Mouse (Mus musculus): ENCODE data around the gene Peli1. TPM values are rescaled to one million over a fixed set of nuclear protein-coding genes. Genes with fewer than 3 reads are reported as not detected.

Gene Peli1
- polyA plus RNA-seq, 1 experiment = 113 TPM

DNA sequence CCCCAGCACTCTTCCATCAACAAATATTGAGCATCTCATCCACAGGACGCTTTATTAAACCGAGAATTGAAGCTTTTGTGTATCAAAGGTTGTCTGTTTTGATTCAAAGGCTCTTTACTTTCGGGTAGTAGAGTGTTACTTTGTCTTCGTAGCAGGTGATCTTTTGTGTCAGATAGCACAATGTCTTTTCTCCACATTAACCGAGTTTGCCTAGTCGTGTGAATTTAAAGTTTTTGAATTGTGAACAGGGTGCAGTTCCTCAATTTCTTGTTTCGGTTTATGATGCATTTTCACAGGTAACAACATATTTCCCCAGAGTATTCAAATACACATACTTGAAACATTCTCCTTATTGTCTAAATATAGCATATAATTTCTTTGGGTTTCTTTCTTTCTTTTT lies 1.5 kb downstream of the Peli1 start:
- H3K27ac ChIP-seq (ENCODE audit: insufficient read depth, low read depth, low read length) = peak overlapping the region; percentile 2; the same call in 1 of the 2 replicates
- H3K4me3 ChIP-seq (ENCODE audit: low read depth, low read length) = no peak overlapping the region
- 8% methylated on average over 7 of the region's 7 CpGs for WGBS
- no peaks in the 10 kb centered on the region for H3K27me3 ChIP-seq (ENCODE audit: control insufficient read depth, insufficient read depth, low read length)
- TF ChIP-seq POLR2A (IDR thresholded peaks at IDR 0.05; ENCODE audit: low read depth, low read length) (no peak), CTCF (IDR thresholded peaks at IDR 0.05; ENCODE audit: extremely low read depth, insufficient read length, insufficient replicate concordance, low read depth, low read length) (no peak)
- no peaks in the 10 kb centered on the region for H3K36me3 ChIP-seq (ENCODE audit: control insufficient read depth, insufficient read depth, low read length)
- peaks cover 7% of the 10 kb centered on the region for H3K4me1 ChIP-seq (ENCODE audit: control insufficient read depth, insufficient read depth, insufficient read length, low read length)

DNA sequence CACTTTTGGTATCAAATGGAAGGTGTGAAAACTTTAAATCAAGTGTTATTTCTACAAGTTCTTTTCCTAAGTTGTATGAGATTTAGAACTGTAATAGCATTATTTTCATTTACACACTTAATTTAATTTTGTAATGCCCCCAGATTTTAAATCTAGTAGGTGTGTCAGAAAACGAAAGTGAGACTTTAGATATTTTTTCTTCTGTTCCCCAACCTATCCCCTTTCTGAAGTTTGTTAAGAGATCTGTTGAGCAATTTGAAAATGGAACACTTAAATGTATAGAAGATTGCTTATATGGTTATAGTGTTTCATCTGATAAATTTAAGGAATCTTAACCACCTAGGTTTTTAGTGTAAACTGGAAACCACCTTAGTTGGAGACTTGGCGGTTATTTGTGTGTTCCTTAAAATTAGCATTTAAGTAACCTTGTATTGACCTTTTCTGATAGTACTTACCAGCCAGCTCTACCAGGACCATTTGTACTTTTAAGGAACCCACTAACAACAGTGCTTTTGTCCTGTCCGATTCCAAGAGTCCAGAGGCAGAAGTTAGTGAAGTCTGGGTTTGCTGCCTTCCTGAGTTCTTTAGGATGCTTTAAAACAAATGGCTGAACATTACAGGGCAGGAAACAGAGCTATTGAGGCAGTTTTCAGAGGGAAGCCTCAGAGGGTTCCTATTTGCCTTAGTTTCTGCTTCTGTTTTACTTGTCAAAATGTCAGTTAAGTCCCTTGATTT lies 2.2 kb downstream of the Peli1 start:
- Histone ChIP-seq H3K4me3 (ENCODE audit: low read depth, low read length) (no peak overlapping the region), H3K36me3 (ENCODE audit: control insufficient read depth, insufficient read depth, low read length) (no peaks in the 10 kb centered on the region), H3K4me1 (ENCODE audit: control insufficient read depth, insufficient read depth, insufficient read length, low read length) (peaks cover 11% of the 10 kb centered on the region), H3K27ac (ENCODE audit: insufficient read depth, low read depth, low read length) (no peak overlapping the region), H3K27me3 (ENCODE audit: control insufficient read depth, insufficient read depth, low read length) (no peaks in the 10 kb centered on the region)
- whole genome bisulfite sequencing = 23% methylated on average over 3 of the region's 3 CpGs
- TF ChIP-seq CTCF (IDR thresholded peaks at IDR 0.05; ENCODE audit: extremely low read depth, insufficient read length, insufficient replicate concordance, low read depth, low read length) = no peak
- TF ChIP-seq POLR2A (IDR thresholded peaks at IDR 0.05; ENCODE audit: low read depth, low read length) = no peak

DNA sequence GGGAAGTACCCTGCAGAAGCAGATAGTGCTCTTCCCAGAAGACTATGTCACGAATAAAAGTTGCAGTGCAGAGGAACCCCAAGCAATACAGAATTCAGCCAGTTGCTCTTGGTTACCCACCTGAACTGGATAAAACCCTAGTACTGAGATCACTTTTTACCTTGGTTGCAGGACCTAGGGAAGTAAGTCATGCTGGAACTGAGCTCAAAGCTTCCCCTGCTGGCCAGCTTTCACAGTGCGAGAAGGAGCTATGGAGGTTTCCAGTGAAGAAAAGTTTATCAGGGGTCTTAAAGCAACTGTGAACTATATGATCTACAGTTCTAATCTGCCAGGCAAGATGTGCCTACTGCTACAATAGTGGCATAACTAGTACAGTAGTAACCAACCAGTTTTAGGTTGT lies 5.5 kb downstream of the Peli1 start:
- no peaks in the 10 kb centered on the region for H3K36me3 ChIP-seq (ENCODE audit: control insufficient read depth, insufficient read depth, low read length)
- no peak overlapping the region for H3K27ac ChIP-seq (ENCODE audit: insufficient read depth, low read depth, low read length)
- TF ChIP-seq CTCF (IDR thresholded peaks at IDR 0.05; ENCODE audit: extremely low read depth, insufficient read length, insufficient replicate concordance, low read depth, low read length) (no peak), POLR2A (IDR thresholded peaks at IDR 0.05; ENCODE audit: low read depth, low read length) (no peak)
- H3K4me1 ChIP-seq (ENCODE audit: control insufficient read depth, insufficient read depth, insufficient read length, low read length) = peaks cover 11% of the 10 kb centered on the region
- no peaks in the 10 kb centered on the region for H3K27me3 ChIP-seq (ENCODE audit: control insufficient read depth, insufficient read depth, low read length)
- no peak overlapping the region for H3K4me3 ChIP-seq (ENCODE audit: low read depth, low read length)
- WGBS = 85% methylated on average over 2 of the region's 2 CpGs

DNA sequence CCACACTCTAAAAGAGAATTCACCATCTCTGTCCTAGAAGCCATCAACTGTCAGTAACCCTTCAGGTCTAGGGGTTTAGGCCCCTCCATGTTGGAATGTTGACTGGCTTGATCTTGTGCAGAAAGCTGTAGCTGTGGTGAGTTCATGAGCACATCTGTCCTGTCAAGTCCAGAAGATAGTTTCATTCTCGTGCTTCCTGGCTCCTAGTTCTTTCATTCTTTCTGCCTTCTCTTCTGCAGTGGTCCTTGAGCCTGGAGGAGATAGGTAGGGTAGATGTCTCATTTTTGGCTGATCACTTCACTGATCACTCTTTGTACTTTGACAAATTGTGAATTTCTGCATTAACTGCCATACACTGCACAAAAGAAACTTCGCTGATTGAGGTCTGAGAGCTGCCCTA lies 7.4 kb downstream of the Peli1 start:
- H3K4me3 ChIP-seq (ENCODE audit: low read depth, low read length) = no peak overlapping the region
- 58% methylated on average over 2 of the region's 2 CpGs for WGBS
- no peaks in the 10 kb centered on the region for H3K36me3 ChIP-seq (ENCODE audit: control insufficient read depth, insufficient read depth, low read length)
- no peaks in the 10 kb centered on the region for H3K27me3 ChIP-seq (ENCODE audit: control insufficient read depth, insufficient read depth, low read length)
- H3K27ac ChIP-seq (ENCODE audit: insufficient read depth, low read depth, low read length) = no peak overlapping the region
- H3K4me1 ChIP-seq (ENCODE audit: control insufficient read depth, insufficient read depth, insufficient read length, low read length) = peaks cover 11% of the 10 kb centered on the region
- no peak for TF ChIP-seq CTCF (IDR thresholded peaks at IDR 0.05; ENCODE audit: extremely low read depth, insufficient read length, insufficient replicate concordance, low read depth, low read length)
- no peak for TF ChIP-seq POLR2A (IDR thresholded peaks at IDR 0.05; ENCODE audit: low read depth, low read length)

DNA sequence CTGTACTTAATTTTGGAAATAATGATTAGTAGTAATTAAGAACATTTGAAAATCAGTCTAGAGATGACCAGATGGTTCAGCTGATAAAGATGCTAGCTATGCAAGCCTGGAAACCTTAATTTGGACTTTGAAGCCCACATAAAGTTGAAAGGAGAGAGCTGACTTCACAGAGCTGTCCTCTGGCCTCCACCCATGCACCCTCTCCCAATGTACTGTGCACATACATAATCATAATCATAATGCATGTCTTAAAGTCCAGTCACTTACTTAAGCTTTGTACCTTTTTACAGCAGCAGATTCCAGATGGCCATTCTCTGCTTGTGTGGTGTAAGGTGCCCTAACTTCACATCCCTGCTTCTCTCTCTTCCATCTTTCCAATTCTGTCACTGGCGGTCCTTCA lies 9.6 kb downstream of the Peli1 start:
- no peak overlapping the region for H3K4me3 ChIP-seq (ENCODE audit: low read depth, low read length)
- H3K27me3 ChIP-seq (ENCODE audit: control insufficient read depth, insufficient read depth, low read length) = no peaks in the 10 kb centered on the region
- peaks cover 17% of the 10 kb centered on the region for H3K4me1 ChIP-seq (ENCODE audit: control insufficient read depth, insufficient read depth, insufficient read length, low read length)
- 94% methylated on average over 1 of the region's 1 CpGs for WGBS
- no peaks in the 10 kb centered on the region for H3K36me3 ChIP-seq (ENCODE audit: control insufficient read depth, insufficient read depth, low read length)
- no peak overlapping the region for H3K27ac ChIP-seq (ENCODE audit: insufficient read depth, low read depth, low read length)
- TF ChIP-seq CTCF (IDR thresholded peaks at IDR 0.05; ENCODE audit: extremely low read depth, insufficient read length, insufficient replicate concordance, low read depth, low read length) (no peak), POLR2A (IDR thresholded peaks at IDR 0.05; ENCODE audit: low read depth, low read length) (no peak)

DNA sequence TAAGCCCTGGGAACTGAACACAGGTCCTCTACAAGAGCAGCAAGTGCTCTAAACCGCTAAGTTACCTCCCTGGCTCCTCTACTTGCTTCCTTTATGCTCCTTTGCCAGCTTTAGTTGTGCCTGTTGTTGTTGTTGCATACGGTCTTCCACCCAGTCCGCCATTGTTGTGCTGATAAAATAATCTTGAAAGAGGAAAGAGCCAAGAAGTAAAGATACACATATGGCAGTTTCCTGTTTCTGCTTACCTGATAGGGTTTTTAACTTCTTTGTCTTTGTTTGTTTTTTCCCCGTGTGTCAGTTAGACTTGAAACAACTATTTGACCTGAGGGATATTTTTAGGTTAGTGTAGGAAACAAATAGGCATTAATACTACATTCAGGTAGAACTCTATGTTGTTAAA lies 10.2 kb downstream of the Peli1 start:
- TF ChIP-seq CTCF (IDR thresholded peaks at IDR 0.05; ENCODE audit: extremely low read depth, insufficient read length, insufficient replicate concordance, low read depth, low read length) = no peak
- TF ChIP-seq POLR2A (IDR thresholded peaks at IDR 0.05; ENCODE audit: low read depth, low read length) = no peak
- no peaks in the 10 kb centered on the region for H3K27me3 ChIP-seq (ENCODE audit: control insufficient read depth, insufficient read depth, low read length)
- H3K36me3 ChIP-seq (ENCODE audit: control insufficient read depth, insufficient read depth, low read length) = no peaks in the 10 kb centered on the region
- H3K4me1 ChIP-seq (ENCODE audit: control insufficient read depth, insufficient read depth, insufficient read length, low read length) = peaks cover 13% of the 10 kb centered on the region
- H3K27ac ChIP-seq (ENCODE audit: insufficient read depth, low read depth, low read length) = peak overlapping the region; percentile 76
- WGBS = 63% methylated on average over 4 of the region's 4 CpGs
- H3K4me3 ChIP-seq (ENCODE audit: low read depth, low read length) = no peak overlapping the region

DNA sequence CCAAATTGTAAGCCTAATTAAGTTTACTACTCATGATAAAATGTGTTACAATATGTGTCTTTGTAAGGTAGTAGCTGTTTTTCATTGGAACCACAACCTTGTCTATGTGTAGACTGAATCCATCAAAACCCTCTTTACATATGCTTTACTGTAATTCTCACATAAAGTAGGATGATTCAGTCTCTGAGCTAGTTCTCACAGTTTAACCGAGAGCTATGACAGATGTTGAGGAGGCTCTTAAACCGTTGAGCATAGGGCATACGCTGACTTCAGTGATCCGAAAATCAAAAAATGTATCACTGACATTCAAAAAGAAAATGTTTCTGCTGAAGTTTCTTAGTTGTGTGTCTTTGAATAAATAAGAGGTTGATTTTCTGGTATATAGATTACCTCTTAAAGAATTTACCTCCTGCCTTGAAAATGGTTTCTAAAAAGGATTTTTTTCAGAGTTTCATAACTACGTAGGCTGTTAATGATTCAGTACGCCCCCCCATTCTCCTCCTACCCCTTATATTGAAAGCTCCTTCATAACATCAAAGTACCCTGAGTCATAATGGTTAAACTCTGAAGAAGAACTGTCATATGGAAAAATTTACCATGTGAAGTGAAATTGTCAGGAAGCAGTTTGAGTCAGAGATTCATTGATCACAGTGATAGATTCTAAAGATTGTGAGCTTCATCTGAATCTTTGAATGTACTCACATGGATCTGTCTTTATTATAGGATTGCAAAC lies 11.3 kb downstream of the Peli1 start:
- no peak overlapping the region for H3K4me3 ChIP-seq (ENCODE audit: low read depth, low read length)
- no peak overlapping the region for H3K27ac ChIP-seq (ENCODE audit: insufficient read depth, low read depth, low read length)
- TF ChIP-seq CTCF (IDR thresholded peaks at IDR 0.05; ENCODE audit: extremely low read depth, insufficient read length, insufficient replicate concordance, low read depth, low read length) (no peak), POLR2A (IDR thresholded peaks at IDR 0.05; ENCODE audit: low read depth, low read length) (no peak)
- H3K36me3 ChIP-seq (ENCODE audit: control insufficient read depth, insufficient read depth, low read length) = peaks cover 5% of the 10 kb centered on the region; the same call in 1 of the 2 replicates
- peaks cover 19% of the 10 kb centered on the region for H3K4me1 ChIP-seq (ENCODE audit: control insufficient read depth, insufficient read depth, insufficient read length, low read length)
- H3K27me3 ChIP-seq (ENCODE audit: control insufficient read depth, insufficient read depth, low read length) = no peaks in the 10 kb centered on the region
- 85% methylated on average over 6 of the region's 6 CpGs for WGBS
